Mouse (Mus musculus) midbrain, embryonic 16.5 days (tissue): ENCODE measurements around the gene Atp2c2. TPM values are rescaled to one million over a fixed set of nuclear protein-coding genes. Genes with fewer than 3 reads are reported as not detected.

Source experiments
- ATAC-seq: fragments of 200-750 bp; cut with Nextera tagmentation; 2 replicates; pipeline ENCODE4 v1.8.0; 2017; ENCODE audit warnings: moderate TSS enrichment
- H3K27ac ChIP-seq: fragments of 300-500 bp; sonication (generic); 2 replicates; pipeline ENCODE4 v1.5.1; 2014; ENCODE audit warnings: mild to moderate bottlenecking, low read length, mixed read lengths
- H3K27me3 ChIP-seq: fragments of 300-500 bp; sonication (generic); 2 replicates; pipeline ENCODE4 v1.6.1; 2014; ENCODE audit warnings: low read depth, low read length, mixed read lengths; ENCODE audit not compliant: control insufficient read depth, insufficient read depth
- H3K36me3 ChIP-seq: fragments of 300-500 bp; sonication (generic); 2 replicates; pipeline ENCODE4 v1.6.1; 2014; ENCODE audit warnings: mild to moderate bottlenecking, low read length, moderate library complexity, mixed read lengths; ENCODE audit not compliant: control insufficient read depth, insufficient read depth
- H3K4me1 ChIP-seq: fragments of 300-500 bp; sonication (generic); 2 replicates; pipeline ENCODE4 v1.6.1; 2014; ENCODE audit warnings: mild to moderate bottlenecking, low read length, mixed read lengths; ENCODE audit not compliant: control insufficient read depth, insufficient read depth
- H3K4me2 ChIP-seq: fragments of 300-500 bp; sonication (generic); 2 replicates; pipeline ENCODE4 v1.6.1; 2014; ENCODE audit warnings: mild to moderate bottlenecking, low read length, mixed read lengths
- H3K4me3 ChIP-seq: fragments of 300-500 bp; sonication (generic); 2 replicates; pipeline ENCODE4 v1.5.1; 2014; ENCODE audit warnings: low read depth, mild to moderate bottlenecking, low read length, moderate library complexity, mixed read lengths
- H3K9ac ChIP-seq: fragments of 300-500 bp; sonication (generic); 2 replicates; pipeline ENCODE4 v1.6.1; 2014; ENCODE audit warnings: low read depth, low read length, mixed read lengths
- H3K9me3 ChIP-seq: fragments of 300-500 bp; sonication (generic); replicated peaks from 2 replicates; pipeline ENCODE4 v1.6.1; 2014; ENCODE audit warnings: mild to moderate bottlenecking, low read length, mixed read lengths; ENCODE audit not compliant: control insufficient read depth, poor library complexity, severe bottlenecking
- WGBS: fragments of 180-500 bp; shearing (Covaris S2); extraction: QIAGEN DNeasy Blood & Tissue Kit; methylation state at CpG from one replicate; pipeline ENCODE4 v1.1.7; 2014; 5-methylcytosine and 5-hydroxymethylcytosine counted together
- polyA plus RNA-seq: library from polyadenylated mRNA; unstranded; fragments of >200 nt; fragmentation: Nextera tagmentation; extraction: Ambion mirVana; gene quantifications from 2 replicates; pipeline ENCODE4 v1.2.1, GENCODE M21; 2015

Gene Atp2c2
- polyA plus RNA-seq, 1 experiment from 2014 or later = 0.18 TPM

DNA sequence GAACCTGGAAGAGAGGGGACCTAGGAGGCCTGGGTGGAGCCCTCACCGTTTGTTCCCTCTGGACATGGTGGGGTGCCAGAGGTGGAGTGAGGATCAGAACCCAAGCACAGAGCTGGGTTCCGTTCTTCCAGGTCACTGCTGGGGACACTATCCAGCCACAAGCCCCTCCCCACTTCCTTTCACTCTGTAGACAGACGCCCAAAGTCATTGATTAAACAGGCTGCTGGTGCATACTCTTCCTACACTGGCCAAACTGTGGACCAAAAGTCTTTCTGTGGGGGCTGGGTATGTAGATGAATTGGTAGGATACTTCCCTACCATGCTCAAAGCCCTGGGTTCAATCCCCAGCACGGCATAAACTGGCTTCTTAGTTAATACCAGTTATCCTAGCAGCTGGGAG, 7.8 kb upstream of the Atp2c2 start:
- Histone ChIP-seq H3K9ac (no peak overlapping the region), H3K36me3 (no peaks in the 10 kb centered on the region), H3K9me3 (no peaks in the 10 kb centered on the region), H3K4me3 (no peak overlapping the region), H3K4me2 (no peak overlapping the region), H3K27me3 (no peaks in the 10 kb centered on the region), H3K27ac (no peak overlapping the region), H3K4me1 (no peaks in the 10 kb centered on the region)
- WGBS = 83% methylated on average over 4 of the region's 4 CpGs
- no peak for ATAC-seq

DNA sequence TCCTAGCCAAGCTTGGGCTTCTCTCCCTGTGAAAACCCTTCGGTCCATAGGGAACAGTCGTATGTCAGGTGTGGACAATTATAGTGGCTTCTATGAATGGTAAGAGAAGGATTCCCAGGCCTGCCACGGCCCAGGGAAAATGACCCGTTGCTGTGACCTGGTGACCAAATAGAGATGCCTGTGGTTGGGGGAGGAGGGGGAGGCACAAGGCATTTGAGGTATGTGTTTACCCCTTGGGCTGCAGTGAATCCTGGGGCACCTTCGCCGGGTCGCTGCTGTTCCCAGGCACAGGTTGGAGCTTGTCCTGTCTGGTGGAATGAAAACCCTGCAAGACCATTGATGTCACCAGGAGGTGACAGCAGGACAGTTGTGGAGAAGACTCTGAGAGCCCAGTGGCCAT, 5.1 kb upstream of the Atp2c2 start:
- H3K36me3 ChIP-seq = no peaks in the 10 kb centered on the region

DNA sequence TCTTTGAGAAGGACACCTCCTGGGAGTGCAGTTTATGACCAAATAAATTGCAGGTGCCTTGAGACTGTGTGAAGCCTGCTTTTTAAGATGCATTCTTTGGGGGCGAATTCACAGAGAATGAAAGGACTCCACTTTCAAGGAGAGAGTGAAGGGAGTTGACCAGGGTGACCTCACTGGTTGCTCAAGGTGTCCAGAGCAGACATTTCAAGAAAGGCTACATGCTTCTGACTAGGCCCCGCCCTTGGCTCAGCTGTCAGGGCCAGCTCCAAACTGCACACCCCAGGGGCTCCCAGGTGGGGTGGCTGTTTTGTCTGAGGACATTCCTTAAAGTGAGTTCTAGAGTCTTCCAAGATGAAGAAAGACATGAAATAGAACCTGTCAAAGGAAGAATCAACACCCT, 2.6 kb upstream of the Atp2c2 start:
- no peaks in the 10 kb centered on the region for H3K9me3 ChIP-seq
- H3K9ac ChIP-seq = no peak overlapping the region
- H3K4me1 ChIP-seq = 0 out of 2 replicates have a peak, but pooled peaks cover 3% of the 10 kb centered on the region
- no peak overlapping the region for H3K4me2 ChIP-seq
- H3K27ac ChIP-seq = no peak overlapping the region
- no peaks in the 10 kb centered on the region for H3K36me3 ChIP-seq
- WGBS = 93% methylated on average over 2 of the region's 2 CpGs
- ATAC-seq = no peak
- H3K4me3 ChIP-seq = no peak overlapping the region
- H3K27me3 ChIP-seq = peaks cover 33% of the 10 kb centered on the region

More for the DNA sequence above, 5.1 kb upstream of the Atp2c2 start:
- Histone ChIP-seq H3K27me3 (peaks cover 16% of the 10 kb centered on the region), H3K9me3 (no peaks in the 10 kb centered on the region), H3K4me1 (no peaks in the 10 kb centered on the region), H3K4me3 (no peak overlapping the region), H3K27ac (no peak overlapping the region), H3K4me2 (no peak overlapping the region), H3K9ac (no peak overlapping the region)
- WGBS = 83% methylated on average over 7 of the region's 7 CpGs
- ATAC-seq = no peak

DNA sequence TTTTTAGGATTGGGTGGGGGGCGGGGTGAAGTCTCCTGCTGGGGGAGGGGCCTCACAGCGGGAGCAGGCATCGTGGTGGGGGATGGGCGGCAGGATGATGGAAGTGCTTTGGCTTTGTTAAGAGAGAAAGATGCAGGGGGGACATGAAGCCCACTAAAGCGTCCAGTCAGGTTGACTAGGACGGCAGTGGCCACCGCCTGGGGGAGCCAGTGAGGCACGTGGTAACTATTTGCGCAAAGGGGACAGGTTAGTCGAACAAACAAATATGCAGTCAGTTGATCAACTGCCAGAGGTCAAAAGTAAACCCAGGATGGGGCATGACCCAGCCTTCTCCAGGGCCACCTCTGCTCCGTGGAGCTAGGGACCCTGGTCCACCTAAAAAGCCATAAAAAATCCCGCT, 849 bp upstream of the Atp2c2 start:
- Histone ChIP-seq H3K4me2 (no peak overlapping the region), H3K4me1 (0 out of 2 replicates have a peak, but pooled peaks cover 3% of the 10 kb centered on the region), H3K9ac (no peak overlapping the region), H3K36me3 (no peaks in the 10 kb centered on the region), H3K4me3 (no peak overlapping the region), H3K27ac (no peak overlapping the region), H3K9me3 (no peaks in the 10 kb centered on the region), H3K27me3 (peaks cover 33% of the 10 kb centered on the region)
- 3% methylated on average over 12 of the region's 12 CpGs for WGBS
- no peak for ATAC-seq

DNA sequence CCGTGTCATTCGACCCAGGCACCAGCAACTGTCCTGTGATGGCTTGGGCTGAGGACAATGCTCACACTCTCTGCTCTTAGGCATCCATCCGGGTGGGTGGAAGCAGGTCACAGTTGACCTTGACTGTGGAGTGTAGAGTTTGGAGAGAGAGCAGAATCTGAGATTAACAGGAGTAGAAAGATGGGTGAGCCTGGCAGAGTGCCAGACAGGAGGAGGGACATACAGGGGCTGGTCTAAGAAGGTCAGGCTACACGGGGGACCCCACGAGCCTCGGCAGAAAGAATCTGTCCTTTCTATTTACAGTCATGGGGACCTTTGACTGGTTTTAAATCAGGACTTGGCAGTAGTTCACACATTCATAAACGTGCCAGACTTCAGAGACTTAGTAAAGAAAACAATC, 3.2 kb downstream of the Atp2c2 start:
- Histone ChIP-seq H3K4me1 (0 out of 2 replicates have a peak, but pooled peaks cover 3% of the 10 kb centered on the region), H3K4me3 (no peak overlapping the region), H3K36me3 (no peaks in the 10 kb centered on the region), H3K27me3 (peaks cover 33% of the 10 kb centered on the region), H3K9ac (no peak overlapping the region), H3K9me3 (no peaks in the 10 kb centered on the region), H3K4me2 (no peak overlapping the region), H3K27ac (no peak overlapping the region)
- 62% methylated on average over 7 of the region's 7 CpGs for WGBS
- no peak for ATAC-seq

DNA sequence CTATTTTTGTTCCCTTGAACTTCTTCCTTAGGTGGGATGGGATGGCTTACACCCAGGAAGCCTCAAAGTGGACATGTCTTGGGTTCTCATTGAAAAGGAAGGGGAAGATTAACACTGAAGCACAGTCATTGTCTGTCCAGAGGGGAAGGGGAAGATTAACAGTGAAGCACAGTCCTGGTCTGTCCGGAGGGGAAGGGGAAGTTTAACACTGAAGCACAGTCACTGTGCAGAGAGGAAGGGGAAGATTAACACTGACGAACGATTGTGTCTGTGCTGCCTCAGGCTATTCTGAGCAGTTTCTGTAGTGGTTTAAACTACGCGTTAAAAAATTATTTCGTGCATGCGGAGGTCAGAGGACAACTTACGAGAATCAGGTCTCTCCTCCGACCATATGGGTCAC, 7.3 kb downstream of the Atp2c2 start:
- Histone ChIP-seq H3K36me3 (no peaks in the 10 kb centered on the region), H3K27me3 (no peaks in the 10 kb centered on the region), H3K9ac (no peak overlapping the region), H3K27ac (no peak overlapping the region), H3K4me3 (no peak overlapping the region), H3K9me3 (no peaks in the 10 kb centered on the region), H3K4me2 (no peak overlapping the region), H3K4me1 (no peaks in the 10 kb centered on the region)
- 87% methylated on average over 9 of the region's 9 CpGs for WGBS
- ATAC-seq = no peak

DNA sequence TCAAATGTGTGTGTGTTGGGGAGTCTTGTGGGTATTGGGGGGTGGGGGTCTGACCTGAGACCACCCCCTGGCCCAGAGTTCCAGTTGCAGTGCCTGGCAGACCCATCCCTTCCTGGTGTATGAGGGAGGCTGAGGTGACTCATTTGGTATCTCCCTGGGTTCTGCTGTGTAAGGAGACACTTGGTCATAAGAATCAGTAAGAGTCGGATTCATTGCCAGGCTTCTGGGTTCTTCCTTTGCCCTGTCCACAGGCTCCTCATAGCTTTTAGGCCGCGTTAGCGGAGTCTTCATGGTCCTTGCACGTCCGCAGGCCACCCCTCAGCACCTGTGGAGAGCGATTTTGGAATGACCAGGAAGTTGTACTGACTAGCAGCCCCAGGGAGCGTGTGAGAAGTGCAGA, 8.7 kb downstream of the Atp2c2 start:
- Histone ChIP-seq H3K9me3 (no peaks in the 10 kb centered on the region), H3K4me2 (no peak overlapping the region), H3K27me3 (no peaks in the 10 kb centered on the region), H3K36me3 (no peaks in the 10 kb centered on the region), H3K4me3 (no peak overlapping the region), H3K27ac (no peak overlapping the region), H3K4me1 (no peaks in the 10 kb centered on the region), H3K9ac (no peak overlapping the region)
- WGBS = 90% methylated on average over 8 of the region's 8 CpGs
- no peak for ATAC-seq

DNA sequence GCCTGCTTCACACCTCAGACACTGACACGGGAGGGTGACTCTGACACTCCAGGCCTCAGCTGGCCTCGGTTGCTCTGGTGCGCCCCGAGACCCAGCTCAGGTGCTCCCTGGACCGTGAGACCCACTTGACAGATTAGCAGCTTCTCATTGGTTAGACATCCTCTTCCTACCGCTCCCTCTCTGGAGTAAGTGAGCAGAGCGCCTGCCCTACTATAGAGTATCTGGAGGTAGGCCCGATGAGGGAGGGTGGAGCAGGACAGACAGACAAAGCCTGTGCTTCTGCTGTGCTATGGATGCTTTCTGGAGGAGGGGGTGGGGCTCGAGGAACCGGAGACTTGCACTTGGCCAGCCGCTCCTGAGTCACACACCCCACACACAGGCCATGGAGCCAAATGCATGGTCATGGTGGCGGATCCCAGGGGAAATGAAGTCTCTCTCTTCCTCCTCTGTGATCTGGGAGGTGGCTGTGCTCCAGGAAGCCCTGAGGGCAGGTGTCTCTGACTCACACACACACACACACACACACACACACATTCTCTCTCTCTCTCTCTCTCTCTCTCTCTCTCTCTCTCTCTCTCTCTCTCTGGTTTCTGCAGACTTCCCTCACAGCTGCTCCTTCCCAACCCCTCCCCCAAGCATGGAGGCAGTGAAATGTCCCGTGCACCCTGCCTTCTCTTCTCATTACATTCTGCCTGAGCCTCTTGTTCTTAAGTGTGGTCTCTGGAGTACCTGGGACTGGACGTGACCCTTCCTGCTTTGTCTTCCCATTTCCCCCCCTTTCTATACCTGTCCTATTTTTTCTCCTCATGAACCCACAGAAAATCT, 9.3 kb downstream of the Atp2c2 start:
- Histone ChIP-seq H3K4me2 (no peak overlapping the region), H3K4me1 (no peaks in the 10 kb centered on the region), H3K27me3 (no peaks in the 10 kb centered on the region), H3K27ac (no peak overlapping the region), H3K9me3 (no peaks in the 10 kb centered on the region), H3K9ac (no peak overlapping the region), H3K4me3 (no peak overlapping the region), H3K36me3 (no peaks in the 10 kb centered on the region)
- 67% methylated on average over 14 of the region's 14 CpGs for WGBS
- ATAC-seq = no peak

DNA sequence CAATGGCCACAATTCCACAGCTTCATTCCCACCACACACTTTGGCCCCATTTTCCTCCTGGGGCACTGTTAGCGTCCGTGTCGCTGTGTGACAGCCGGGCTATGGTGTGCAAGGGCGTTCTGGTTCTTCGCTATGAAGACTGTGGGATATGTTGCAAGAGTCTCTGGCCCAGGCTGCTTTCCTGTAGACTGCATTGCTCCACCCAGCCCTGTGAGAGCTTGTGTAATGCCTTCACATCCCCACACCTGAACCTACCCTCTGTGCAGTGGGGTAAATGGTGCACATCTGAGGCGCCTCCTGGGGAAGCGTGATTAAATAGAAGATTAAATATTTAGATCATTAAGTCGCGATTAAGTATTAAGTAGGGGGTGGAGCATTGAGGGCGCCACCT, 9.9 kb downstream of the Atp2c2 start:
- H3K36me3 ChIP-seq = no peaks in the 10 kb centered on the region
- H3K9ac ChIP-seq = no peak overlapping the region
- no peak overlapping the region for H3K4me2 ChIP-seq
- WGBS = 83% methylated on average over 11 of the region's 11 CpGs
- no peaks in the 10 kb centered on the region for H3K9me3 ChIP-seq
- H3K4me1 ChIP-seq = no peaks in the 10 kb centered on the region
- H3K4me3 ChIP-seq = no peak overlapping the region
- no peak for ATAC-seq
- H3K27ac ChIP-seq = no peak overlapping the region
- no peaks in the 10 kb centered on the region for H3K27me3 ChIP-seq
